Mouse (Mus musculus) E14TG2a.4 (cell line): ENCODE results near the gene Hist1h2br.
"Not testable (repeated sequence)": the region's sequence is repeated elsewhere in the genome, so short reads cannot be mapped to it uniquely, and the experiment has no call there.

Experiments
- CTCF ChIP-seq: conservative IDR thresholded peaks from 2 replicates; pipeline ENCODE4 v1.5.1; 2014; ENCODE audit warnings: low read length
- NANOG ChIP-seq: IDR thresholded peaks from 2 replicates; pipeline ENCODE4 v1.6.1; 2014; ENCODE audit warnings: borderline replicate concordance, low read length, mixed read lengths
- POU5F1 ChIP-seq: IDR thresholded peaks from 2 replicates; pipeline ENCODE4 v1.6.1; 2014; ENCODE audit warnings: low read length, borderline replicate concordance

- not testable (repeated sequence) for TF ChIP-seq CTCF, POU5F1, NANOG
Measured at GRCm38 (mm10) chr13:21797163-21797562, 36.4 kb upstream of the Hist1h2br start.
